ENCODE assay signal across 8 mouse cellular contexts in the genomic region with DNA sequence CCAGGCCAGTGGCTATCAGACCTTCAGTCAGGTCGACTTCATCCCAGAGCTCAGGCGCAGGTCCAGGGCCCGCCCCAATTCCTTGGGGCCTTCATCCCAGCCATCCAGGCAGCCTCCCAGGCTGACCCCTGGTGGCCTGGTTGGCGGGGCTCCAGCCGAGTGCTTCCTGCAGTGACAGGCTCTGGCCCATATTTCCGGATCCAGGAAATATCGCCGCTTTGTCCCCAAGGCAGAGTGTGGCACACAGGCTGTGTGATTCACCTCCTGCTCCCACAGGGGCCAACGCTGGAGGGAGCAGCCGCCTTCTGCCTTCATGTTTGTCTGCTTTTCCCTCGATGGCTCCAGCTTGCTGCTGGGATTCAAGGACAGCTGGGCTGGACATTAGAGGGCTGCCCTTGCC. TPM values are rescaled to one million over a fixed set of nuclear protein-coding genes. Genes with fewer than 3 reads are reported as not detected.
DNase-seq lines count a peak whose midpoint lies in the region; ATAC-seq and TF ChIP-seq lines count a peak whose summit lies in the region.

No protein-coding gene starts in this region.

- TF ChIP-seq CTCF in spleen, adult 2 months (IDR thresholded peaks at IDR 0.05; ENCODE audit: extremely low read depth, insufficient read depth, insufficient read length, insufficient replicate concordance) = no peak
- TF ChIP-seq CTCF in kidney, postnatal 0 days (IDR thresholded peaks at IDR 0.05; ENCODE audit: low read depth) = peak; percentile 54; the same call in 1 of the 2 replicates

- DNase-seq in spleen, adult 2 months (ENCODE audit: low read depth in 1 of 2, low spot score in 2 of 2) = peak in 1 of 2 experiments; percentile 31
- DNase-seq in spleen, postnatal 14 days (ENCODE audit: low spot score in 2 of 2) = no peak
- peak; percentile 76 to 80 for DNase-seq in cerebellum, postnatal 10 days
- DNase-seq in heart, embryonic 10.5 days (ENCODE audit: low spot score) = peak; percentile 82
- peak; percentile 75 for DNase-seq in kidney, postnatal 0 days (ENCODE audit: low spot score)
- DNase-seq in mesoderm, embryonic 11.5 days (ENCODE audit: low read depth, low spot score) = peak; percentile 47
- no peak for DNase-seq in left cerebral cortex, adult 9 months (ENCODE audit: low spot score in 2 of 2)
- DNase-seq in frontal cortex, postnatal 14 days (ENCODE audit: low spot score in 2 of 2) = no peak

- no peaks in the 10 kb centered on the region for H3K27me3 ChIP-seq in spleen, adult 2 months (ENCODE audit: control insufficient read depth, insufficient read depth, low read length)
- H3K27me3 ChIP-seq in heart, embryonic 10.5 days (ENCODE audit: insufficient read depth, poor library complexity, severe bottlenecking) = no peaks in the 10 kb centered on the region
- H3K27me3 ChIP-seq in kidney, postnatal 0 days (ENCODE audit: insufficient read depth, low read length) = no peaks in the 10 kb centered on the region

- 84% methylated on average over 11 of the region's 11 CpGs for WGBS in spleen, adult 2 months
- whole genome bisulfite sequencing in heart, embryonic 10.5 days = 35% methylated on average over 11 of the region's 11 CpGs
- WGBS in kidney, postnatal 0 days = 17% methylated on average over 11 of the region's 11 CpGs

- H3K4me1 ChIP-seq in spleen, adult 2 months (ENCODE audit: control insufficient read depth, insufficient read depth, insufficient read length) = no peaks in the 10 kb centered on the region
- H3K4me1 ChIP-seq in heart, embryonic 10.5 days = peaks cover 54% of the 10 kb centered on the region
- peaks cover 28% of the 10 kb centered on the region for H3K4me1 ChIP-seq in kidney, postnatal 0 days (replicated peaks; ENCODE audit: insufficient read depth, low read length)

- H3K4me3 ChIP-seq in spleen, adult 2 months (ENCODE audit: extremely low read depth, insufficient read depth, insufficient read length) = no peak overlapping the region
- no peak overlapping the region for H3K4me3 ChIP-seq in heart, embryonic 10.5 days
- H3K4me3 ChIP-seq in kidney, postnatal 0 days (replicated peaks; ENCODE audit: low read depth, low read length) = no peak overlapping the region

- no peak overlapping the region for H3K9ac ChIP-seq in kidney, postnatal 0 days (ENCODE audit: low read depth, low read length)

- H3K27ac ChIP-seq in spleen, adult 2 months (ENCODE audit: insufficient read depth, low read length) = peak overlapping the region; percentile 44; the same call in 1 of the 2 replicates
- H3K27ac ChIP-seq in heart, embryonic 10.5 days = peak overlapping the region; percentile 56; the same call in 1 of the 2 replicates
- H3K27ac ChIP-seq in kidney, postnatal 0 days = peak overlapping the region; percentile 80

- H3K36me3 ChIP-seq in spleen, adult 2 months (ENCODE audit: control insufficient read depth, insufficient read depth, low read length) = peaks cover 12% of the 10 kb centered on the region
- H3K36me3 ChIP-seq in heart, embryonic 10.5 days = peaks cover 29% of the 10 kb centered on the region
- peaks cover 12% of the 10 kb centered on the region for H3K36me3 ChIP-seq in kidney, postnatal 0 days (ENCODE audit: insufficient read depth, low read length)

- no peak for TF ChIP-seq POLR2A in spleen, adult 2 months (IDR thresholded peaks at IDR 0.05; ENCODE audit: low read depth, low read length)

- H3K9me3 ChIP-seq in heart, embryonic 10.5 days = no peaks in the 10 kb centered on the region
- H3K9me3 ChIP-seq in kidney, postnatal 0 days (replicated peaks; ENCODE audit: low read length) = no peaks in the 10 kb centered on the region

- no peak; the same call in 1 of the 2 replicates for ATAC-seq in kidney, postnatal 0 days (replicated peaks; ENCODE audit: low FRiP score, low read depth)

- H3K4me2 ChIP-seq in kidney, postnatal 0 days (ENCODE audit: low read length) = no peak overlapping the region

RNA-seq across cellular contexts. Expression of a gene that starts 8.6 kb away (rescaled TPM):
- 26.3 and 33.3 TPM in 2 replicates for polyA plus RNA-seq in spleen, adult 2 months (2012; rRNA removed)
- 13.2 and 14.7 TPM in 2 replicates for polyA plus RNA-seq in heart, embryonic 10.5 days (2016; fragmentation: Nextera tagmentation; extraction: Ambion mirVana)
- 14.5 and 14.6 TPM in 2 replicates for polyA plus RNA-seq in kidney, postnatal 0 days (2015; fragmentation: Nextera tagmentation; extraction: Ambion mirVana)

RNA-seq across cellular contexts. Expression of a gene that starts 10.7 kb away (rescaled TPM):
- polyA plus RNA-seq in spleen, adult 2 months (2012; rRNA removed) = 15.1 and 20.2 TPM in 2 replicates
- polyA plus RNA-seq in heart, embryonic 10.5 days (2016; fragmentation: Nextera tagmentation; extraction: Ambion mirVana) = 0.73 and 2.7 TPM in 2 replicates
- polyA plus RNA-seq in kidney, postnatal 0 days (2015; fragmentation: Nextera tagmentation; extraction: Ambion mirVana) = 0.84 and 1.4 TPM in 2 replicates

RNA-seq across cellular contexts. Expression of a gene that starts 15.1 kb away (rescaled TPM):
- 383 and 496 TPM in 2 replicates for polyA plus RNA-seq in spleen, adult 2 months (2012; rRNA removed)
- polyA plus RNA-seq in heart, embryonic 10.5 days (2016; fragmentation: Nextera tagmentation; extraction: Ambion mirVana) = 174 and 198 TPM in 2 replicates
- polyA plus RNA-seq in kidney, postnatal 0 days (2015; fragmentation: Nextera tagmentation; extraction: Ambion mirVana) = 182 and 208 TPM in 2 replicates

RNA-seq across cellular contexts. Expression of a gene that starts 27.5 kb away (rescaled TPM):
- polyA plus RNA-seq in spleen, adult 2 months (2012; rRNA removed) = 67.8 and 83.4 TPM in 2 replicates
- polyA plus RNA-seq in heart, embryonic 10.5 days (2016; fragmentation: Nextera tagmentation; extraction: Ambion mirVana) = 107 and 128 TPM in 2 replicates
- polyA plus RNA-seq in kidney, postnatal 0 days (2015; fragmentation: Nextera tagmentation; extraction: Ambion mirVana) = 88.0 and 93.7 TPM in 2 replicates

RNA-seq across cellular contexts. Expression of a gene that starts 29.0 kb away (rescaled TPM):
- 0.08 and 0.11 TPM in 2 replicates for polyA plus RNA-seq in spleen, adult 2 months (2012; rRNA removed)
- 0.99 and 1.3 TPM in 2 replicates for polyA plus RNA-seq in heart, embryonic 10.5 days (2016; fragmentation: Nextera tagmentation; extraction: Ambion mirVana)
- polyA plus RNA-seq in kidney, postnatal 0 days (2015; fragmentation: Nextera tagmentation; extraction: Ambion mirVana) = 0.19 and 0.20 TPM in 2 replicates

Comparison
In these comparisons a context has a peak if more than half of its experiments do, and no peak if none do; other contexts are left out.
1. DNase-seq: peak in cerebellum, postnatal 10 days (2 of 2), heart, embryonic 10.5 days (single experiment), kidney, postnatal 0 days (single experiment) and mesoderm, embryonic 11.5 days (single experiment); none in spleen, postnatal 14 days (0 of 2), left cerebral cortex, adult 9 months (0 of 2) and frontal cortex, postnatal 14 days (0 of 2).
2. Peak in every context shown above with its lines, with median percentiles within 50 percentile points of each other: H3K27ac ChIP-seq.